Mouse (Mus musculus): ENCODE data around the gene Mndal.
"Not testable (repeated sequence)": the region's sequence is repeated elsewhere in the genome, so short reads cannot be mapped to it uniquely, and the experiment has no call there.

Mndal gene

DNA sequence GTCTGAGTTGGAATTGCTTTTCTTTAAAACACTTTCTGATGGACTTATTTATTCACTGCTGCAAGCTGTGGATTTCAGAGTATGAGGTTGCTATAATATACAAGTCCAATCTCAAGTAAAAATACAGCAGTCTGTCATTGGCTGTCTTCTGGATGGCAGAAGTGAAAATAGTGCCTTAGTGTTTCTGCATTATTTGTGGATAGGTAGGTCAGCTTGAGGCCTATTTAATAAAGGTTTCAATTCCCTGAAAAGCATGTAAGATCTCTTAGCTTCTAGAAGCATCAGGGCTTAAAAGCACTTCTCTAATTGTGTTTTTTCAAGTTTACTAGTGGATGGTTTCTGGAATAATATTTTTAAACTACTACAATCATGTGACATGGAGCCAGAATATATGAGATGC is 52.5 kb downstream of the Mndal start:
- not testable (repeated sequence) for DNase-seq (ENCODE audit: low read depth, low spot score)

DNA sequence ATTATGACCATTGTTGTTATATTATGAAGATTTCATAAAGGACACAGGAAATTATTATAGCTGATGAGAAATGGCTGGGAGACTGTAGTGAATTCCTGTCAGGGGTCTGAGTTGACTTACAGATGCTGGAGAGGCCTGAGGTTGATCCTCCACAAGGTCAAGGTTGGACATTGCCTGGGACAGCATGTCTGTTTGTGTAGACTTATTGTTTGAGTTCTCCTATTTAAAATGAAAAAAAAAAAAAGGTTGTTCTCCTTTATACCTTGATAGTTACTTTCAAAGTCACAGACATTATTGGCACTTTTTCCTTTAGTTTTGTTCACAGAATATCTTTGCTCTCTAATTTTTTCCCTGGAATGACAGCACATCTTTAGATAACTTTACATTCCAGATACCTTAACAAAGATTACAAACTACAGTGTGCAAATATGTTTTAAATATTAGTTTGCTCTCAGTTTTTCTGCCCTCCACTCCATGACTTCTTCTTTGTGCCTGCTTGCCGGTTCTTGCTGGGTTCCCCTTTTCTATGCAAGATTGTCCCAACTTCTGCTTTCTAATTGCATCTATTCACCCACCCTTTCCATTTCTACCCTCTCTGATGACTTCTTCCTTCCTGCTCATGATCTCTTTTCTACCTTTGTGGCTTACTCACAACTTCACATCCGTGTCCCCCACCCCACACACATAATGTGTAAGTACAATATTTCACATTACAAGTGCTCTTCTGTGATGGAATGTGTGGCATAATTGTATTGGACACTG is 55.1 kb downstream of the Mndal start:
- not testable (repeated sequence) for DNase-seq (ENCODE audit: low read depth, low spot score)

DNA sequence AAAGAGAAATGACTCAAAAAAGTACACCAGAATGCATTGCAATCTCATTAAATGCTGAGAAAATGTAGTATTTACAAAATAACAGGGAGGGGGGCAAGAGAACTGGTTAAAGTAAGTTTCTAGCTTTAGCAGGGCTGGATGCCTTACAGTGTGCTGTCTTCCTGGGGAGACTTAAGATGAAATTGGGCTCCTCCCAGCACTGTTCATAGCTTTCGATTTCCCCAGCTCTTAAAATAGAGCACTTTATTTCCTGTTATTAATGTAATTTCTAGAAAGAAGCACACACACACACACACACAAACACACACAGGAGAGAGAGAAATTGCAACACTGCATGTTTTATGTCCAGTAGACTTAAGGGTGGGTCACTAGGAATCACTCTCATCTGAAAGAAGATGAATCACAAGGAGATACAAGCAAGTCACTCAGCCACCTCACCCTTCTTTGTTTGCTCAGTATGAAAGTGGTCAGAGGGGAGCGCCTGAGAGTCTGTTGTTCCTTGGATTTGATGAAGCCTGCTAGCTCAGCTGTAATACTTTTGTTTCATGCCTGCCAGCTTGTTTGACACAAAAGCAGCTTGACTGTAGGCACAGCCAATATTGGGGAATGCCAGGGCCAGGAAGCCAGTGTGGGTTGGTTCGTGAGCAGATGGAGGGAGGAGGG is 62.2 kb downstream of the Mndal start:
- not testable (repeated sequence) for DNase-seq (ENCODE audit: low read depth, low spot score)

DNA sequence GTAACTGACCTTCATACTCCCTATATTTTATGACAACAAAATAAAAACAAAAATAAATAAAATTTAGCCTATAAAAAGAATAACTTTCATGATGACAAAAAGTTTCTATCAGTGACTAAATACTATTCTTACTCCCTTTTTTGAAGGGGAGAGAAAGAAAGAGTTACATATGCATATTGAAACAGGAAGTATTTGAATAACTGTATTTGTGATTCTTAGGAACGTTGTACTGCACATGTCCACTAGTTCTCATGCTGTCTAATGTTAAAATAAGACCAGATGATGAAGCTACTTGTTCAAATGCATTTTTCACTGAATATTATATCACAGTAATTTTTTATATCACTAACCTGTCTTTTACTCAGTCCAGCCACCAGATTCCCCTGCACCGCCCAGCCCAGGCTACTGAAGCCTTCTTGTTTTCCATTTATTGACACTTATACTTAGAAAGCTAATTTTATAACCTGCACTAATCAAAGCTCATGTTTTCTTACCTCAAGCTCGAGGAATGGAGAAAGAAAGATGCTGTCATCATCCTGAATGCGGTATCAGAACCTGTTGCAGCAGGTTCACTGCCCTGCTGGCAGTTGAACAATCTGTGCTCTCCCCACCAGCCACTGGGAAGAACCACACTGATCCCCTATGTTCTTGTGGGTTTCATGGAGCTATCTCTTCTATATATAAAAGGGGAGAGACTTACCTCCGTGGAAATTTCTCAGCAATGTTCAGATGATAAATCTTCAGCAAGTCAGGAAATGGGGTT is 62.9 kb downstream of the Mndal start:
- not testable (repeated sequence) for DNase-seq (ENCODE audit: low read depth, low spot score)

DNA sequence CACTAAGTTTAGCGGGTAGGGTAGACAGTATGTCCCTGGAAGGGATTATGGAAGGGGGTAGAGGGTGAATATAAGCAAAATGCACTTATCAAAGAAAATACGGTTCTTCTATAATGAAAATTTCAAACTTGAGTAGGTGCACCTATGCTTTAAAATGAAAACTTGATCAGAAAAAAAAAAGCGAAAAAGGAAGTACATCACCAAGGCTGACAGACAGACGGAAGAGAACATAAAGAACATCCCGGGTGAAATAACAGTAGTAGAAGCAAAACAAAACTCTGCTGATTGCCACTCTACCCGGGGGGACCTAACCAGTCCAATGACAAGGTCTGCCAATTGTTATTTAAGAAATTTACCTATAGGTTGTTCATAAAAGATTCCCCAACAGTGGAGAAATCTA is 64.0 kb downstream of the Mndal start:
- DNase-seq (ENCODE audit: low read depth, low spot score), result not testable (repeated sequence)

DNA sequence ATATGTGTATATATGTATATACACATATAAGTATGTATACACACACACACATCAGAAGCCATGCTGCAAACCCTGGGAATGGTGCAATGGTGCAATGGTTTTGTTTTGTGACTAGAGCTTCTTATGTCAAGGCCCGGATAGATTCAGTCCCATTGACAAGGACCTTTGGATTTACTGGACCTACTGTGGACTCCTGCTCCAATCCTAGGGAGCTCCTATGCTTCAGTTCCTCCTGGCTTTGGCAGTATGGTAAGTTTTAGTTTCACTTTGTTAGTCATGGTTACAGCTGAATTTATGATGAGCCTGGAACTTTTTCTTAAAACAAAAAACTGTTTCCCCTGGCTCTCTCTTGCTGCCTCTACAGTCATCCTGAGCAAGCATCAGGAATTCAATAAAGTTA is 65.2 kb downstream of the Mndal start:
- DNase-seq (ENCODE audit: low read depth, low spot score), result not testable (repeated sequence)

DNA sequence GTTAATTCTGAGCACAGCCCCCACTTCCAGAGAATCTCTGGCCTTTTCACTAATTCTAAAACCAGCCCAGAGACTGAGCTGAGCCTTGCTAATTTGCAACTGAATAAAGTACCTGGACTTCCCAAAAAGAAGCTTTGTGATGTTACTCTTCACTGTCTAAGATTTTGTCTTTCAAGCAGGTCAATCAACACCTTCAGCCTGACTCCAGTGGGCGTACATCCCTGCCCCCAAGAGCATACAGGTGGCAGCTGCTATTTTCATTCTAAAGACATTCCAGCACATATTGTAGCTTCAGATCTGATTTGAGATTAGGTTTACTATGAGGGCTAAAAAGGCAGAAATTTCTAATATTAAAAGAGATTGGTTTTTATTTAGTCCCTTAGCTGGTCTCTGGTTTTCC is 73.7 kb downstream of the Mndal start:
- not testable (repeated sequence) for DNase-seq (ENCODE audit: low read depth, low spot score)

DNA sequence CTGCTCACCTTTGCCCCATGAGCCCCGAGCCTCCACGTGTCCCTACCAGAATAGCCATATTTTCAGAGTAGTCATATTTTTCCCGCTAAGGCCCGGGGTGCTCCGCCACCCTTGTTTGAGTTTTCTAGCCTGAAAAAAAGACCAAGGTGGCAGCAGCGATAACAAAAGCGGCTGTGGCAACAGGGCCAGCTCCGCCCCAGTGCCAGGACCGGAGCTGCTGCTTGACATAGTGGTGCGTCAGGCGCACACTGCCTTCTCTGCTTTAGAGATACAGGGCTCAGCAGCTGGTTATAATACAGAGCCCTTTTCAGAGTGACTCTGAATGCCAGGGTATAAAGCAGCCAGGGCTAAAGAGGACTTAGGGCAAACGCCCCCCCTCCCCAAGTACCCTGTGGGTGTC is 75.8 kb downstream of the Mndal start:
- no peak for DNase-seq (ENCODE audit: low read depth, low spot score)

DNA sequence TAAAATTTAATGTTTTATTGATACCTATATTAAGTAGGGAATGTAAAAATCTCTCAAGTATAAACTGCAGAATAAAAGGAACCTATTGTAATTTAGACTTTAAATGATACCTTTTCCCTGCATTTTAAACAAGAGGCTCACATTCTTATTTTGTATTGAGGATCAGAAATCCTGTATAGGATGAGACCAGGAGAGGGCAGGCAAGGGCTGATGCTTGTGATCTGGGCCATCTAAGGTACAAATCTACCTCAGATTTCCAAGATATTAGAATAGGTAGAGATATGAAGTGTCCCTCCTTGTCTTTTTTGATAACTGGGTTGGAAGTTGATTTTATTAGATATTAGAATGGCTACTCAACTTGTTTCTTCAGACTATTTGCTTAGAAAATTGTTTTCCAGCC is 88.6 kb downstream of the Mndal start:
- not testable (repeated sequence) for DNase-seq (ENCODE audit: low read depth, low spot score)

DNA sequence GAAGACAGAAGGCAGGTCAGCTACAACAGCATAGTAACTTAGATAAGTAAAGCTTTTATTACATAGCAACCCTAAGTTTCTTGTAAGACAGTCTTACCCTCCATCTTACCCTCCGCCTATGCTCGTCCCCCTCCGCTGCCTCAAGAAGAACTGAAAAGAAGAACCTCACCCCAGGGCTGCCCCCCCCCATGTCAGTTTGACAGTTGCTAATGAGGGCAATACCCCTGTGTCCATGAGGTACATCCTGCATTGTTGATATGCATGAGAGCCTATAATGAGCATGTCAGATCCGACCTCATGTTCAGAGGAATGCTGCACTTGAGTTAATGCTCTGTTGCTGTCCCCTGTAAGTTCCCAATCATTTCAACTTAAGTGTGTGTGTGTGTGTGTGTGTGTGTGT is 89.4 kb downstream of the Mndal start:
- not testable (repeated sequence) for DNase-seq (ENCODE audit: low read depth, low spot score)

DNA sequence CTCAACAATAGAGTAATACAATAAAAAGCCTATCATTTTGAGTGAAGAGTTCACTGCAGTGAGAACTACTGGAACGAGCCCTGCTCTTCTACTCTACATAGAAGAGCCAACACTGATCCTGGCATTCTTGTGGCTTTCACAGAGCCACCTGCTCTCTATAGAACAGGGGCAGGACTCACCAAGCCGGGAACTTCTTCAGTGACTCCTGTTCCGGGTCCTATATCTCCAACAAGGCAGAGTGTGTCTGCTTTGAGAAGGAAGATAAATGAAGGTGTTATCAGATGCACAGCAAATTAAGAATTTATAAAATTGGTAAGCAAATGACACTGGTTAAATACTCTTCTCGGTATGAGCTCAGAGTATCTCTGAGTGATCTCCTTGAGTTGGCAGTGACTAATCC is 96.1 kb downstream of the Mndal start:
- DNase-seq (ENCODE audit: low read depth, low spot score), result not testable (repeated sequence)

DNA sequence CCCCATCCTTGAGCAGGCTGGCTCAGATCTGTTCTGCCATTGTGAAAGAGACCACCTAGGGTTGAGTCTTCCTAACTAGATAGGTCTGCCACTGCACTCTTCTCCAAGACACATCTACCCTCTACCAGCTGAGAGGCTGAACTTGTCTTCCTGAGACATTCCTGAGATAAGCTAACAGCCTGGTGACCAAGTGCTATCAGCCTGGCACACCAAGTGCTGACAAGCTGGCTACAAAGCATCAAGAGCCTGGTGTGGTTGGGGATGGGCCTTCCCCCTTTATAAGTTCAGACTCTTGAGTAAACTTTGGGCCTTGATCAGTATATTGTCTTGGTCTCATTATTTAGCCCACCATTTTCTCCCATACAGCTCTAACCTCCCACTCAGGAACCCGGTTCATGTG is 97.5 kb downstream of the Mndal start:
- DNase-seq (ENCODE audit: low read depth, low spot score), result no peak

DNA sequence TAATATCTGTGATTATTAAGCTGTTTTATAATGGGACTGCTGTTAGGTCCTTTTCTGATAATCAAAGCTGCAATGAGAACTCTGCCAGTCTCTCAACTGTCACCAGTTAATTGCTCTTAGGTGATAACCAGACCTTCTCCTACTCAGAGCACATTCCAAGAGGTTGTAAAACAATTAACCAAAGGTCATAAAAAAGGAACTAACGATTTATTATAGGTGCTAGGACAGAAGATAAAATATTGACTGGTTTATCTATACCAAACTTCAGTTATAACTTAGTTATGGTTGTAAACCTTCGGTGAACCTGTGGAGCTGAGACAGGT is 120.8 kb downstream of the Mndal start:
- DNase-seq (ENCODE audit: low read depth, low spot score), result not testable (repeated sequence)

DNA sequence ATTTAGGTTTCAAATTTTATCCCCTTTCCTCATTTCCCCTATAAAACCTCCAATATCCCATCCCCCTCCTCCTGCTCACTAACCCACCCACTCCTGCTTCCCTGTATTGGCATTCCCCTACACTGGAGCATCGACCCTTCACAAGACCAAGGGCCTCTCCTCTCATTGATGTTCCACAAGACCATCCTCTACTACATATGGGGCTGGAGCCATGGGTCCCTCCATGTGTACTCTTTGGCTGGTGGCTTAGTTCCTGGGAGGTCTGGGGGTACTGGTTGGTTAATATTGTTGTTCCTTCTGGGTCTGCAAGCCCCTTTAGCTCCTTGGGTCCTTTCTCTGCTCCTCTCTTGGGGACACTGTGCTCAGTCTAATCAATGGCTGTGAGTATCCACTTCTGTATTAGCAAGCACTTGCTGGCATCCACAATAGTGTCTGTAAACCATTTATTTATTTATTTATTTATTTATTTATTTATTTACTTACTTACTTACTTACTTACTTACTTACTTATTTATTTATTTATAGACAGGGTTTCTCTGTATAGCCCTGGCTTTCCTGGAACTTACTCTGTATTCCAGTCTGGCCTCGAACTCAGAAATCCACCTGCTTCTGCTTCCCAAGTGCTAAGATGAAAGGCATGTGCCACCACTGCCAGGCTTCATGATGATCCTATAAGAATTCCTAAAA is 121.4 kb downstream of the Mndal start:
- not testable (repeated sequence) for DNase-seq (ENCODE audit: low read depth, low spot score)

DNA sequence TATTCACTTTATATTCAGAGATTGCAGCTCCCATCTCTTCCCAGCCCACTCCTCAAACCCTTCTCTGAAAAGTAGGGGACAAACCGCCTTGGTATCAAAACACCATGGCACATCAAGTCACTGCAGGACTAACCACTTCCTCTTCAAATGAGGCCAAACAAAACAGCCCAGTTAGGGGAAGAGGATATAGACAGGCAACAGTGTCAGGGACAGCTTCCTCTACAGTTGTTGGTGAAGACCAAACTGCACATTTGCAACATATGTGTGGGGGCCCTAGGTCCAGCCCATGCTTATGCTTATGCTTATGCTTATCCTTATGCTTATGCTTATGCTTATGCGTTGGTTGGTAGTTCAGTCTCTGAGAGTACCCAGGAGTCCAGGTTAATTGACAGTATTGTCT is 133.0 kb downstream of the Mndal start:
- DNase-seq (ENCODE audit: low read depth, low spot score), result not testable (repeated sequence)

DNA sequence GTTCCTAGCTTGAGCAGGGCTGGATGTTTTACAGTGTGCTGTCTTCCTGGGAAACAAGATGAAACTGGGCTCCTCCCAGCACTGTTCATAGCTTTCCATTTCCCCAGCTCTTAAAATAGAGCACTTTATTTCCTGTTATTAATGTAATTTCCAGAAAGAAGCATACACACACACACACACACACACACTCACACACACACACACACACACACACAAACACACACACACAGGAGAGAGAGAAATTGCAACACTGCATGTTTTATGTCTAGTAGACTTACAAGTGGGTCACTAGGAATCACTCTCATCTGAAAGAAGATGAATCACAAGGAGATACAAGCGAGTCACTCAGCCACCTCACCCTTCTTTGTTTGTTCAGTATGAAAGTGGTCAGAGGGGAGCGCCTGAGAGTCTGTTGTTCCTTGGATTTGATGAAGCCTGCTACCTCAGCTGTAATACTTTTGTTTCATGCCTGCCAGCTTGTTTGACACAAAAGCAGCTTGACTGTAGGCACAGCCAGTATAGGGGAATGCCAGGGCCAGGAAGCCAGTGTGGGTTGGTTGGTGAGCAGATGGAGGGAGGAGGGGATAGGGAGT is 139.5 kb downstream of the Mndal start:
- DNase-seq (ENCODE audit: low read depth, low spot score), result not testable (repeated sequence)

DNA sequence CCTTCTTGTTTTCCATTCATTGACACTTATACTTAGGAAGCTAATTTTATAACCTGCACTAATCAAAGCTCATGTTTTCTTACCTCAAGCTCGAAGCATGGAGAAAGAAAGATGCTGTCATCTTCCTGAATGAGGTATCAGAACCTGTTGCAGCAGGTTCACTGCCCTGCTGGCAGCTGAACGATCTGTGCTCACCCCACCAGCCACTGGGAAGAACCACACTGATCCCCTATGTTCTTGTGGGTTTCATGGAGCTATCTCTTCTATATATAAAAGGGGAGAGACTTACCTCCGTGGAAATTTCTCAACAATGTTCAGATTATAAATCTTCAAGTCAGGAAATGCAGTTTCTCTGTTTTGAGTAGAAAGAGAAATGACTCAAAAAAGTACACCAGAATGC is 140.1 kb downstream of the Mndal start:
- DNase-seq (ENCODE audit: low read depth, low spot score), result not testable (repeated sequence)

DNA sequence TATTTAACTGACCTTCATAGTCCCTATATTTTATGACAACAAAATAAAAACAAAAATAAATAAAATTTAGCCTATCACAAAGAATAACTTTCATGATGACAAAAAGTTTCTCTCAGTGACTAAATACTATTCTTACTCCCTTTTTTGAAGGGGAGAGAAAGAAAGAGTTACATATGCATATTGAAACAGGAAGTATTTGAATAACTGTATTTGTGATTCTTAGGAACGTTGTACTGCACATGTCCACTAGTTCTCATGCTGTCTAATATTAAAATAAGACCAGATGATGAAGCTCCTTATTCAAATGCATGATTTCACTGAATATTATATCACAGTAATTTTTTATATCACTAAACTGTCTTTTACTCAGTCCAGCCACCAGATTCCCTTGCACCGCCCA is 140.5 kb downstream of the Mndal start:
- DNase-seq (ENCODE audit: low read depth, low spot score), result not testable (repeated sequence)
